Mouse (Mus musculus) gastrocnemius, postnatal 4 days (tissue): ENCODE results near the gene Ttl. TPM values are rescaled to one million over a fixed set of nuclear protein-coding genes. Genes with fewer than 3 reads are reported as not detected.

Experiments
- DNase-seq, 2 experiments: peaks; one replicate each; pipeline ENCODE4 v3.0.0; 2021 to 2022; ENCODE audit warnings: low spot score in 2 of 2, mixed read lengths in 2 of 2
- total RNA-seq, 2 experiments: library from RNA; stranded (reverse); gene quantifications; 2 replicates each; pipeline ENCODE4 v1.2.3; 2021

Ttl gene
- total RNA-seq, 2 experiments from 2014 or later = 17.0 to 18.3 TPM

DNA sequence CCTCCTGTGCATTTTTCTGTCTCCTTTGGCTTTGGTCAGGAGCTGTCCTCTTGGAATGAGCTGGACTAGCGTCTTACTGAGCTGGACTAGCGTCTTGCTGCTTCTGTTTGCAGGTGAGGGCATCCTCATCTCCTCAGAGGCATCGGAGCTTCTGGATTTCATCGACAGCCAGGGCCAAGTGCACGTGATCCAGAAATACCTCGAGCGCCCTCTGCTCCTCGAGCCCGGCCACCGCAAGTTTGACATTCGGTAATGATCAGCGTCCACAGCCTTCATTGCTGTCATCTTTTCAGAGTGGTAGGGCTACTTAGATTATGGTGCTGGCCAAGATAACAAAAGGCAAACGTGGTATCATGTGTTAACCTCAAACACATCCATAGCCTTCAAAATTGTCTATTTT lies 15.4 kb downstream of the Ttl start:
- no peak for DNase-seq

DNA sequence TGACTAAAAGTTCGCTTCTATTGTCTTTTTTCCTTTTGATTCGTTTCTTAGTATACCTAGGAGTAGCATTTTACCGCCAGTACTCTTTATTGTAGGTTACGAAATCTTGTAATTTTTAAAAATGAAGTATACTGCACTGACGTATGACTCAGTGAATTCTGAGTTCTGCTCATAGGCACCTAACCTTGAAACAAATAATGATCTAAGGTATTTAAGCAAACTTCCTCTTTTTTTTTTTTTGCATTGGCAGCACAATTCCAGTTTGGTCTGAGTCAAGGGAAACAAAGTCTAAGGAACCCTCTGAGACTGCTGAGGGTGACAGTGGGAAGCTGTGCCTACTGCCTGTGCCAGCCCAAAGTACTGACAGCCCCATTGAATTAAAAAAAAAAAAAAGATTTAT lies 17.8 kb downstream of the Ttl start:
- no peak for DNase-seq

DNA sequence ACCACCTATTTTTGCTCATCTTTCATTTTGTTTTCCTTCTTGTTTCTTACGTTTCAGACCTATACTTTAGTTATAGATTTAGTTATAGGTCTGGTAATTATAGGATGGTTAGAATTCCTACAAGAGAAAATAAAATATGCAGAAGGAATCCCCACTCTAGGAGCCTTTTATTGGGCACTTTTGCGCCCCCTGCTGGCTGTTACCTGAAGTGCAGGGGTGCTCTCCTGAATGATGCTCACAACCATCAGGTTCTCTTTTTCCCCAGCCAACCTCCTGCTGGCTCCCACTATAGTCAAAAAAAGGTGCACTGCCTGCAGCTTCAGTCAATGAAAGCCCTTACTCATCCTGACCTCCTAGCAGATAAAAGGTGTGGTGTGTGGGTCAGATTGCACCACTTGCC lies 19.2 kb downstream of the Ttl start:
- DNase-seq = no peak

DNA sequence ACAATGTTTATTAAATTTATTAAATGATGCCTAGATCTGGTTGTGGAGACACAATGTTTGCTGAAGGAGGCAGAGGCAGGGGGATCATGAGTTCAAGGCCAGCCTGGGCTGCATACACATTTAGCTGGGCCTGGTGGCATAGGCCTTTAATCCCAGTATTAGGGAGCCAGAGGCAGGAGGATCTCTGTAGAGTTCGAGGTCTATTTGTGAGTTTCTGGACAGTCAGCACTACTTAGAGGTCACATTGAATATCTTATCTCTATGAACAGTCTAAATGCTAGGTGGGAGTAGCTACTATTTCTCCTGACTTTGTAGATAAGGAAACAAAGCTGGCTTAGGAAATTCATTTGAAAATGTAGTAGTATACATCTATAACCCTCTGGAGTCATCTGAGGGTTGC lies 21.8 kb downstream of the Ttl start:
- DNase-seq = no peak

DNA sequence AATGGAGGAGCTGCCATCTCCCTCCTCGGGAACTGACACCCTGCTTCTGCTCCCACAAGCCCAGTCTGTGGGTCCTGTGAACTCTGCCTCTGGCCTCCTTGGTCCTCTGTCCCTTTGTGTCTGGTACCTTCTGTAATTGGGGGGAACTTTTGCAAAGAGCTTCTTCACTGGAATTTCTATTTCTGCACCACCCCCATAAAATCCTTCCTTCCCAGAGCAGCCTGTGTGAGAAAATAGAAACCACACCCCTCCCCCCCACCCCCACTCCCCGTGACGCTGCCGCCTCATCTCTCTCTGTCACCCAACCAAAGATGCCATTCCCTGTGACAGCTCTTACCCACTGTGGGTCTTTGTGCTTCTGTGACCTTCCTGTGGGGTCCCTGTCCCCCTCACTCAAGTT lies 24.6 kb downstream of the Ttl start:
- DNase-seq = no peak

DNA sequence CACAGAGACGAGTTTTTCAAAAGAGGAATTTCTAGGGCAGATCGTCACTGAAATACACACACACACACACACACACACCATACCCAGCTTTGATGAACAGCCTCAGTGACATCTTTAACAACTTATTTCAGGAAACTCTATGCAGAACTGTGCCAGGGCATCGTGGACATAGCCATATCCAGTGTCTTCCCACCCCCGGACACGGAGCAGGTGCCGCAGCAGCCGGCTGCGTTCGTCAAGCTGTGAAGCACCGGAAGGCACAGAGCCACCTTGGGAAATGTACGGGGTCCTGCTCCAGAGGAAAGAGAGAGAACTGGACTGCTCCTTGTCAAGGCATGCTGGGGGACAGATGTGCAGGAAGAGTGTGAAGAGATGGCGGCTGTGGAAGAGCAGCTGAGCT lies 27.1 kb downstream of the Ttl start:
- no peak for DNase-seq

DNA sequence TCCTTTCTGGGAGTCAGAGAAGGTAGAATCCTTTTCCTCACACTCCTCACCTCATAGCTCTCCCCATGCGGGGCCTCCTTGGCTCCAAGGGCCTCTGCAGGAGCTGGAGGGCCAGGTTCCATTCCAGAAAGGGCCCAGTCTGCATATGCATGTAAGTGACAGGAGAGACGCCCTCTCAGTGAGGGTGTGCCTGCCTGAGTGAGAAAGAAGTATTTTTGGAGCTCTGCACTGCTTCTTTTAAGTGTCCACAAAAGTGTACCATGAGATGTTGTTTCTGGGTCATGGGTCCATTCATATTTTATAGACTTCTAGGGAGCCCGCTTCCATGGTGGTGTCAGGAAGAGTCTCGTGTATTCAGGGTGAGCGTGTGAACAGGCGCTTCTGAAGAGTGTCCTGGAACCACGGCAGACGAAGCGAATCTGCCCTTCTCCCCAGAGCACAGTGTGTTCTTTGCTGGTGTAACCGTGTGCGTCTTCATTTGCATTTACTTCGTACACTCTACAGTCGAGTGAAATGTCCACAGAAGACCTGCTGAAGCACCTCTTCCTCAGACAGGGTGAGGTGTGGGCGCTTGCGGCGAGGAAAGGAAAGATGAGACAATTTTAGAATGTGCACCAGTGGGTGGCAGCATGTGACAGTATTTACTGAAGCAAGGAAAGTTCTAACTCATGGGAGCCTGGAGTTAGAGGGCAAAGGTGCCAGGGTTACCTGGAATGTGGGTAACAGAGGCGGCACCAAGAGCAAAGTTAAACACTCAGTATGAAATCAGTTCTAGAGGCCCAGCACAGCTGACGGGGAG lies 28.4 kb downstream of the Ttl start:
- no peak for DNase-seq

DNA sequence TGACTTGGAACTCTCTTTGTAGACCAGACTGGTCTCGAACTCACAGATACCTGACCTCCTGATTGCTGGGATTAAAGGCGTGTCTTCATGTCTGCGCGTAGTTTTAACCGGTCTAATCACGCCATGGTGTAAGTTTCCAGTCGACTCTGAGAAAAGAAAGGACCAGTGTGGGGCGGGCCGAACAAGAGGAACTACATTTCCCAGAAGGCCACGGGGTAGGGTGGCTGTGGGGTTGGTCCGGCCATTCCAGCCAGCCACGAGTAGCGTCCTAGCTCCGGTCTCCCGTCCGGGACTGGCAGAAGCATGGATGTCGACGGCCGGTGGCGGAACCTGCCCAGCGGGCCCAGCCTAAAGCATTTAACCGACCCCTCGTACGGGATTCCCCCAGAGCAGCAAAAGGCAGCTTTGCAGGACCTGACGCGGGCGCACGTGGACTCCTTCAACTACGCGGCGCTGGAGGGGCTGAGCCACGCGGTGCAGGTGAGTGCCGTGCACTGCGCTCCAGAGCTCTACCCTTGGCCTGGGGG lies 35.1 kb downstream of the Ttl start, which contains the start of gene Polr1b:
TSS of gene Polr1b (plus strand) at position 212 of the 527 bp plus-strand sequence.
- DNase-seq = peak; percentile 70 to 88

DNA sequence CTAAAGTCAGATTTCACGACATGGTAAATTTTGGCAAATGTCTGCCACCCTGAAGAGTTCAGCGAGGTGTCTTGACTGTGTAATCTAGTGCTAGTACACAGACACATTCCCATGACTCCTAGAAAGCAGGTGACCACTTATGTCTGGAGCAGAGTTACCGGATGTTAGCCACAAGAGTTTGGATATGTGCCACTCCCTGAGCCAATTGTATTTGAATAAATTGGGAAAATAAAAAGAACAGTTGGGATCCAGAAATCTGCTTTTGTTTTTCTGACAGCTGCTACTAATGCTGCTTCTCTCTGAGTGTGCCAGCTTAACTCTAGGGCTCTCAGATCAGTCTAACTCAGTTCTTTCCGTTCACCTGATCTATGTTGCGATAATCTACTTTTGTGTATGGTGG lies 47.2 kb downstream of the Ttl start:
- no peak for DNase-seq

DNA sequence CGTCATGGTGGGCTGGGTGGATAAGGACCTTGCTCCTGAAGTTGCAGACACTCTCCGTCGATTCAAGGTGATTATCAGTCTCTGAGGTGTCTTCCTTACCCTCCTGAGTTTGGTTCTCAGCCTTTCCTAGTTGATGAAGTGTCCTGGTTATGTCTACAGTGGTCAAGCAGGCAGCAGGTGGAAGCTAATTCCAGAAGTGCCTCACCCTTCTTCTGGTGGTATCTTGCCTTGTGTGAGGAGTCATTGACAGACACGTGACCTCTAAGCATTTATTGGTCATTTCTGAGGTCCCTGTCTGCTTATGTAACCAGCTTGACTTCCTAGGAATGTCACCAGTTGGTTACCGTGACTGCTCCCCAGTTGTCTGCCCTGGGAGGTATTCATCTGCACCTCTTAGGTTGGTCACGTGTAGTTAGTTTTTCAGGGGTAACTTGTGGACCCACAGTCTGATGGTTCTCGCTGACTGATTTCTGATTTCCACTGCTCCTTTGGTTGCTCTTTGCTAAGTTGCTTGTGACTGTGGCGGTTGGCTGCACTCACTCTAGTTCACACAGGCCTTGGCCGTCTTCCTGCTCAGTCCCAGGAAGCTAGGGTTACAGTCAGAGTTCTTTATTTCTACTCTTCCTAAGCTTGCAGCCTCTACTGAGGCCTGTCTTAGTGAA lies 50.1 kb downstream of the Ttl start:
- no peak for DNase-seq

DNA sequence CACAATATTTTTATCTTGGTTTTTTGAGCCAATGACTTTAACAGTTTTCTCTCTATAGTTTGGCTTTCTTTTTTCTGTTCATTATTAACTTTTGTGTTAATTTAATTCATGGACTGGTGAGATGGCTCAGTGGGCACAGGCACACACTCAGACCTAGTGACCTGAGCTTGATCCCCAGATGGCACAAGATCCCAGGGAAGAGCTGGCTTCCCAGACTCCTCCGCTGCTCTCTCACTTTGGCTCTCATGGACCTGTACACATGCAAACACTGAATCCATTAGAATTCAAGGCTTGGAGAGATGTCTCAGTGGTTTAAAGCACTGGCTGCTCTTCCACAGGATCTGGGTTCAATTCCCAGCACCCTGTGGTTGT lies 50.6 kb downstream of the Ttl start:
- no peak for DNase-seq

DNA sequence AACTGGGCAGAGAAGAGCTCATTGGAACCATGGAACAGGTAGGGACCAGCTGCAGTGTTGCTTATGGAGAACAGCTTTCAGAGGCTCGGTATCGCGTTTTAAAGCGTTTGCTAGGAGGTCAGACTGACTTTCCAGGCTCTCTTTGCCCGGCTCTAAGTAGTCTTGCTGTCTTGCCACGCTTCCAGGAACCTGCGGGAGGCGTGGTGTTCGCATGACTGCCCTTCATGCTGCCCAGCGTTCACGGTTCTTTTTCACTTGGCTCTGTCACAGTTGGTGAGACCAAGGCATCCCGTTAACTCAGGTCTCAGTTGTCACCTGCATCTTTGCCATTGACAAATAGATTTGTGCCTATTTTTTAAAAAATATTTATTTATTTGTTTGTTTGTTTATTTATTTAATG lies 52.3 kb downstream of the Ttl start:
- DNase-seq = no peak

DNA sequence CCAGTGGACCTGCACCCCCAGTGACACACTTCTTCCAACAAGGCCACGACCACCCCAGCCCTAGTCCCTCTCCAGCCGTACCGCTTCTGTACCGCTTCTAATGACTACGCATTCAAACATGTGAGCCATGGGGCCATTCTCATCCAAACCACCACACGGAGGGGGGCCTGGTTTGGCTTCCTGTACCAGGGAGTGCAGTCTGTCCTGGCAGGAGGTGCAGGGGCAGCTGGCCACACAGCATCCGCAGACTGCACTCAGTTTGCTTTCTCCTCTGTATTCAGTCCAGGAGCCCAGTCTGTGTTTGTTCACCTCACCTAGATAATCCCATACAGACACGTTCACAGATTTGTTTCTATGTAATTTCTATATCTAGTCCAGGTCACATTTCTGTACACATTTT lies 56.2 kb downstream of the Ttl start:
- DNase-seq = no peak

DNA sequence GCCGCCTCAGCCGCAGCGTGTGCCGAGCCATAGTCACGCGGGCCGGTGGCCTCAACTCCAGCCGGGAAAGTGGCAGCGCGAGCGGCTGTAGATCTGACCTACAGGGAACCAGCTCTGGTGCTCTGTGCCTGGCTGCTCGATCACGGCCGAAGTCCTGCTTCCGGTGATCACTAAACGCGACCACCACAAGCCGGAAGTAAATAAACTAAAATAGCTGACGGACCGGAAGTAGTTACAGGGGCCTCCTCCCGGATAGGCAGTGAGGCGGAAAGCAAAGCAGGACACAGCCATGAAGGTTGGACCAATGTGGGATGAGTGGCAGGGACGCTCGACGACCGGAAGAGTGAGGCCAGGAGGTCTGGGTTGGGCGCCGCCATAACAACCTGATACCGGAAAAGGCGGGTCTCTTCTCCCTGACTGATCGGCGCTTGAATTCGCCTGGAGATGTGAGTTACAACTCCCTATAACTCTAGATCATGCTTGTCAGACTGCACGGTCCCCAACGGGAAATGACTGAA lies 63.7 kb downstream of the Ttl start, which contains the start of gene Chchd5:
TSS of gene Chchd5 (plus strand) at position 289 of the 518 bp plus-strand sequence.
- DNase-seq = peak; percentile 68 to 87

DNA sequence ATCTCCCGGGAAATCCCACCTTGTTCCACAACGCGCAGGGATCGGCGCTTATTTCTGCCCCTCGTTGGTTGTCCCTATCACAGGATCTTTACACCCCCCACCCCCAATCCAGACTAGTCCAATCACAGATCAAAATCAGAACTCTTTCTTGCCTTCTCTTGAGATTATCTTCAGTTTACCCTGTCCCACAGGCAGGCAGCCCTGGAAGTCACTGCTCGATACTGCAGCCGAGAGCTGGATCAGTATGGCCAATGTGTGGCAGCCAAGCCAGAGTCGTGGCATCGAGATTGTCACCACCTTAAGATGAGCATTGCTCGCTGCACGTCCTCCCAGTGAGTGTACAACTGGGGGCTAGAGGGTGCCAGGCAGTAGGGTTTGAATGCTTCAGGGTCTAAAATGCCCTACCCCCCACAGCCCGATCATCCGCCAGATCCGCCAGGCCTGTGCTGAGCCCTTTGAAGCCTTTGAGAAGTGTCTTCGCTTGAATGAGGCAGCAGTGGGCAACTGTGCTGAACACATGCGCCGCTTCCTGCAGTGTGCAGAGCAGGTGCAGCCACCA lies 64.3 kb downstream of the Ttl start:
- DNase-seq = peak in 1 of 2 experiments; percentile 19

DNA sequence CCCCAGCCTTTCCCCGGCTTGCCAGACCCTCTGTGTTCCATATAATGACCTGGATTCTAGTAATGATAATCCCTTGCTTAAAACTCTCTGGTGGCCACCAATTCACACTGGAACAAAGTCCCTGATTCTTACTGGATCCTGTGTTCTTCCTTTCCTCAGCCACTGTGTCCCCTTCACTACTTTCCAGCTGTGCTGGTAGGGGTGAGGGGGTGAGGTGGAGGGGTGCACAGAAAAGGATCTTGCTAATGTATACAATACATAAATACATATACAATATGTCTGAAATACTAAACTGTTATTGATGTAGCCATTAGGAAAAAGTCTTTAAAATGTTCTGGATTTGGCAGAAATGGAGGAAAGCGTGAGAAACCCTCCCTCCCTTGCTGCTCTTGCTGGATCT lies 65.0 kb downstream of the Ttl start:
- no peak for DNase-seq

DNA sequence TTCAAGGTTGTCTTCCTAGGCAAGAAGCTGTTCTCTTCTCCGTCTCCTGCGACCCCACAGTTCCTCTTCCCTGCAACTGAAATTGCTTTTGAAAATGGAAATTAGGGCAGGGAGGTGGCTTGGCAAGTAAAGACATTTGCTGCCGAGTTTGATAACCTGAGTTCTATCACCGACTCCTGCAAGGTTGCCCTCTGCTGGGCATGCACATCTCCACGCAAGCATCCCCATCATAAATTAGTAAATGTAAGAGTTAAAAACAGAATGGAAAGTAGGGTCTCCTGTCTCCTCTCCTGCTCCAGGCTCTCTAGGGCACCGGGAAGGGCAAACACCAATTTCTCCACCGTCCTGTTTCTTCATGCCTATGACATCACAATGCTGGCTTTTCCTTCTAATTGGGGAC lies 66.5 kb downstream of the Ttl start:
- DNase-seq = no peak

DNA sequence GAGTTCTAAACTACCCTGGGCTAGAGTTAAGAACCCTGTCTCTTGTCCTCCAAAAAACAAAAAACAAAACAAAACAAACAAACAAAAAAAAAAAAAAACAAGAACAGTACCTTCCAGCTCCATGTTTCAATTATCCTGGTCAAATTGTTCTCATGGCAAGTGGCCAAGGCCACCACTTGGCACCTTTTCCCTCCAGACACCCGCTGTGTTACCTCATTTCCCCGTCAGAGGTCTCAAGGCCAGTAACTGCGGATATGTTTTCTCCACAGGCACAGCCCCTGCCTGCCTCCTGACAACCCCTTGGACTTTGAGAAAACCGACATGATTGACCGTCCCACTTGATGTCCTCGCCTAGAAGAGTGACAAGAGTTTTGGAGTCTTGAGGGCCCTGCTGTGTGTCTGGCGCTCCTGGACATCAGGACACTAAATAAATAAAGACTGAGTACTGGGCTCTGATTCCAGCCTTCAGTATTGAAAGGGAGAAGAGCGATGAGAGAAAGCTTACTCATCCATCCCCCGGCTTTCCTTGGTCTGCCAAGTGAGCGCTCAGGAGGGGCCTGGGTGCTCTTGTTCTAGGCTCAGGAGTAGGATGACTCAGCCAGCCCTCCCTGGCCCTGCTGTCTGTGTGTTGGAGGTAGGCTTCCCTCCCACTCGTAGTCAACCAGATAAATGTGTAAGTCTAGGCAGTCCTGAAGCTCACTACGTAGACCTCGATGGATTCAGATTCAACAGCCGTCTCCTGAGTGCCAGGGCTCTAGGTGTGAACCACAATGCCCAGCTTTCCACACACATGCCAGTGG lies 67.5 kb downstream of the Ttl start:
- no peak for DNase-seq

DNA sequence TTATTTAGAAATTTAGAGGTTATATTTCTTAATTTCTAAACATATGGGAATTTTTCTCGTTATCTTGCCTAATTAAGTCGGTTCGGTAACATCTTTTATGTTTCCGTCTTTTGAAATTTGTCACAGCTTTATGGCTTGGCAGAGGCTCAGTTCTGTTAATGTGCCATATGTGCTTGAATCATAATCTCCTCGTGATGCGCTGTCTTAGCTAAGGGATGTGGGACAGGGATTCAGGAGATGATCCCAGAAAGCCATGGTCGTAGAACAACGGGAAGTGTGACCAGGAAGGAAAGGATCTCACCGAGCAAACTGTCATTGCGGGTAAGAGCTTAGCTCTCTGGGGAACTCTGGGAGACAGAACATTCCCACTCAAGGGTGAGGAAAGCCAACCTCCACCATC lies 74.2 kb downstream of the Ttl start:
- no peak for DNase-seq
